Mouse (Mus musculus) myocyte (in vitro differentiated cells): ENCODE measurements around the gene Pacsin3. TPM values are rescaled to one million over a fixed set of nuclear protein-coding genes. Genes with fewer than 3 reads are reported as not detected.
A peak's percentile ranks its signal among the peaks of the same experiment; 100 is the strongest.
"Not testable (repeated sequence)": the region's sequence is repeated elsewhere in the genome, so short reads cannot be mapped to it uniquely, and the experiment has no call there.

Experiments used
- H3K27me3 ChIP-seq: one replicate; pipeline ENCODE4 v1.6.1; 2011; ENCODE audit not compliant: control insufficient read depth, insufficient read depth, insufficient read length
- H3K36me3 ChIP-seq: one replicate; pipeline ENCODE4 v1.6.1; 2011; ENCODE audit not compliant: control insufficient read depth, insufficient read depth
- H3K4me2 ChIP-seq: one replicate; pipeline ENCODE4 v1.6.1; 2011; ENCODE audit warnings: low read depth, control low read depth
- H3K4me3 ChIP-seq: one replicate; pipeline ENCODE4 v1.5.1; 2011; ENCODE audit warnings: mild to moderate bottlenecking, control low read depth, moderate library complexity
- H3K79me2 ChIP-seq: one replicate; pipeline ENCODE4 v1.6.1; 2011; ENCODE audit not compliant: control insufficient read depth, insufficient read depth
- H3ac ChIP-seq: one replicate; pipeline ENCODE4 v1.6.1; 2011; ENCODE audit not compliant: control insufficient read depth, insufficient read length
- CEBPB ChIP-seq: IDR thresholded peaks from 2 replicates; pipeline ENCODE4 v1.6.1; 2011; ENCODE audit warnings: mild to moderate bottlenecking, moderate library complexity; ENCODE audit not compliant: poor library complexity, insufficient read depth, severe bottlenecking
- E2F4 ChIP-seq: IDR thresholded peaks from one replicate; pipeline ENCODE4 v1.6.1; 2011; ENCODE audit warnings: mild to moderate bottlenecking, control low read depth, moderate library complexity; ENCODE audit not compliant: insufficient read depth
- MAX ChIP-seq: IDR thresholded peaks from one replicate; pipeline ENCODE4 v1.6.1; 2011; ENCODE audit warnings: low read depth, mild to moderate bottlenecking, control low read depth
- MYOD1 ChIP-seq, 3 experiments: IDR thresholded peaks; one replicate each; pipeline ENCODE4 v1.6.1; 2011; ENCODE audit warnings: control low read depth in 2 of 3, low read depth in 2 of 3, mild to moderate bottlenecking in 2 of 3, moderate library complexity in 1 of 3; ENCODE audit not compliant: insufficient read length in 2 of 3, control insufficient read depth in 1 of 3
- MYOG ChIP-seq, 3 experiments: IDR thresholded peaks; one replicate each; pipeline ENCODE4 v1.6.1; 2011; ENCODE audit warnings: control low read depth in 2 of 3, low read depth in 2 of 3, mild to moderate bottlenecking in 2 of 3; ENCODE audit not compliant: insufficient read length in 2 of 3, control insufficient read depth in 1 of 3, insufficient read depth in 1 of 3
- POLR2A ChIP-seq: IDR thresholded peaks from one replicate; pipeline ENCODE4 v1.6.1; 2011; ENCODE audit warnings: low read depth, mild to moderate bottlenecking, control low read depth, moderate library complexity; ENCODE audit not compliant: insufficient read length
- POLR2AphosphoS2 ChIP-seq: IDR thresholded peaks from one replicate; pipeline ENCODE4 v1.6.1; 2011; ENCODE audit warnings: low read depth, control low read depth; ENCODE audit not compliant: insufficient read length
- REST ChIP-seq: IDR thresholded peaks from one replicate; pipeline ENCODE4 v1.6.1; 2011; ENCODE audit warnings: mild to moderate bottlenecking, control low read depth, moderate library complexity; ENCODE audit not compliant: insufficient read depth, insufficient read length
- TCF12 ChIP-seq: IDR thresholded peaks from one replicate; pipeline ENCODE4 v1.6.1; 2011; ENCODE audit warnings: mild to moderate bottlenecking, control low read depth; ENCODE audit not compliant: poor library complexity, insufficient read depth, severe bottlenecking
- TCF3 ChIP-seq: IDR thresholded peaks from one replicate; pipeline ENCODE4 v1.6.1; 2011; ENCODE audit warnings: low read depth, control low read depth; ENCODE audit not compliant: insufficient read length
- USF1 ChIP-seq: IDR thresholded peaks from one replicate; pipeline ENCODE4 v1.6.1; 2011; ENCODE audit warnings: low read depth, mild to moderate bottlenecking, control low read depth, moderate library complexity
- polyA plus RNA-seq: library from polyadenylated mRNA; unstranded; fragments of >200 nt; fragmentation: generic; extraction: Trizol; gene quantifications from one replicate; pipeline ENCODE4 v1.2.1, GENCODE M21; 2012; ENCODE audit warnings: missing spikeins

The Pacsin3 gene
- polyA plus RNA-seq, 1 experiment = 141 TPM

DNA sequence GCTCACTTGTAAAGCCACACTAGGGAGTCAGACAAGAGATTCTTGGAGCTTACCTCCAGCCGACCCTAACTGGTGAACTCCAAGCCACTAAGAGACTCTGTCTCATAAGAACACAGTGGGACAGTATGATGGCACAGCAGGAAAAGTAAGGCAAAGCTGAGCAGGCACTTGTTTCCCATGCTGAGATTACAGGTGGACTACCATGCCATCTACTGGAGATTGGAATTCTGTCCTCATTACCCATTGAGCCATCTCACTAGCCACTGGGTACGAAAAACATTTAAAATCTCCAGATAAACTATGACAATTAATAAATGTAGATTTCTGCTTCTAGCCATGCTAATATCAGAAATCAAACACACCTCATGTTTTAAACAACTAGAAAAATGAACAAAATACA is 32.1 kb upstream of the Pacsin3 start:
- Histone ChIP-seq H3K36me3 (no peaks in the 10 kb centered on the region), H3K4me2 (no peak overlapping the region), H3K79me2 (no peaks in the 10 kb centered on the region), H3K4me3 (no peak overlapping the region), H3ac (no peak overlapping the region), H3K27me3 (no peaks in the 10 kb centered on the region)
- no peak for TF ChIP-seq TCF3

DNA sequence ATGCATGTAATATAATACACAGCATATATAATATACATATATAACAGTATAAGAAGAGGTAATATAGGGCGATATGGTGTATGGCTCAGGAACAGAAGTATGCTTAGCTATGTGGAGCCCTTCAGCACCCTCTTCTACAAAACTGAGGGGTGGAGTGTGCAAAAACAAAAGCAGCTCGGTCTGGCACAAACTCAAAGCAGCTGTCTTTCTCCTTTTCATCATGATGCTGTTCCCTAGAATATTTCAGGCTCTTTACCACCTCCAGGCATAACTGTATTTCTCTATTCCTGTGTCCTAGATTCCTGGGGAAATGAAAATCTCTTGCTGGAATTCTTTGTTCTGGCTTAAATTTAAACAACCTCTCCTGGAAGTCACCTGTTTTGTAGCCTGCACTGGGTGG is 26.0 kb upstream of the Pacsin3 start:
- Histone ChIP-seq H3K4me3 (no peak overlapping the region), H3ac (no peak overlapping the region), H3K36me3 (no peaks in the 10 kb centered on the region), H3K79me2 (no peaks in the 10 kb centered on the region), H3K27me3 (no peaks in the 10 kb centered on the region), H3K4me2 (no peak overlapping the region)
- TF ChIP-seq REST (no peak), MAX (no peak), POLR2A (no peak), USF1 (no peak), TCF12 (no peak)

DNA sequence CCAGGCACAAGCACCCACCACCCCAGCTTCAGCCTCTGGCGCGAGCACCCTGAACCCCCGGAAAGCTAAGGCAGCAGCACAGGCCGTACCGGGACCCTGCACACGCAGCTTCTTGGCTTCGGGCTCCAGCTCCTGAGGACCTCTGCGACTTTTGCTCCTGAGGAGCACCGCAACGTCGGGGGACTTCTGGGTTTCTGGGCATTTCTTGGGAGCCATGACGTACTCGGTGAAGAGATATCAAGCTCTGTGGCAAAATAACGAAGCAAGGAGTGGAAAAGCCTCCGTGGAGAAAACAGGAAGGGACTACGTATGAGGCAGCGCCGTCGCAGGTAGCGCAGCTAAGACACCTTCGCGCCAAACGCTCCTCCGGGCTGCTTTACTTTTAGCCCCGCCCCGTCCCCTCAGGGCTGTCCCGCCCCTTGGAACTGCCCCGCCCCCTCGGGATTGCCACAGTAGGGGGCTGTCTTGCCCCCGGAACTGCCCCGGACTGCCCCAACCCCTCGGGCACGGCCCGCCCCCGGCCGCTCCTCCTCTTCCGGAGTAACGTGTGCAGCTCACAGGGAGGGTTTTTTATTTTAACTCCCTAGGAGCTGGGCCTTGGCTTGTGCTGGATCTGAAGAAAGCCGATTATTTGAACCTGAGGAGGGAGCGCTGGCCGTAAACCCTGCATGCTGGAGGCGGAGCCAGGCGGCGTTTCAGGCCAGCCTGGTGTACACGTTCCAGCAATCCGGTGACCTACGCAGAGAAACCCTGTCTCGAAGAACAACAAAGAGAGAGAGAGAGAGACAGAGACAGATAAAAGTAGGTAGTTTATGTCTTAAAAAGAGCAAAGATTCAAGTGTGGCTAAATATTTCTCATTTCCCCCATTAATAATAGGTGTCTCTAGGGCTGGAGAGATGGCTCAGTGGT is 18.9 kb upstream of the Pacsin3 start, which contains the start of gene Ddb2:
Gene Ddb2 (minus strand): TSS at position 382 of the 910 bp plus-strand sequence.
- Histone ChIP-seq H3ac (no peak within 1 kb of the TSS), H3K79me2 (no peaks in the 10 kb centered on the region), H3K27me3 (no peaks in the 10 kb centered on the region), H3K36me3 (no peaks in the 10 kb centered on the region), H3K4me2 (peak within 1 kb of the TSS; percentile 94), H3K4me3 (peak within 1 kb of the TSS; percentile 67)
- TF ChIP-seq REST = no peak
- peak; percentile 69 for TF ChIP-seq POLR2AphosphoS2
- peak; percentile 73 for TF ChIP-seq POLR2A

DNA sequence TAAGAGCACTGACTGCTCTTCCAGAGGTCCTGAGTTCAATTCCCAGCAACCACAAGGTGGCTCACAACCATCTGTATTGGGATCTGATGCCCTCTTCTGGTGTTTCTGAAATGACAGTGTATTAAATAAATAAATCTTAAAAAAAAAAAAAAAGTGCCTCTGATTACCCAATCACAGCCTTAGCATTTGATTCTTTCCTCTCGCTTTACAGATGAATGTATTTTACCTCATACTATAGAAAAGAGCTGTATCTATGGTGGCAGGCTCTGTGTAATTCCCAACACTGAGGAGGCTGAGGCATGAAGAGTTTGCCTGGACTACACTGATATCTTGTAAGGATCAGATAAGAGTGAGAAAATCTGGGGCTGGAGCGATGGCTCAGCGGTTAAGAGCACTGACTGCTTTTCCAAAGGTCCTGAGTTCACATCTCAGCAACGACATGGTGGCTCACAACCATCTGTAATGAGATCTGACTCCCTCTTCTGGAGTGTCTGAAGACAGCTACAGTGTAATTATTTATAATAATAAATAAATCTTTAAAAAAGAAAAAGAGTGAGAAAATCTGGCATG is 18.2 kb upstream of the Pacsin3 start:
- peak overlapping the region; percentile 94 for H3K4me2 ChIP-seq
- not testable (repeated sequence) for H3K79me2 ChIP-seq, H3ac ChIP-seq, H3K27me3 ChIP-seq, H3K36me3 ChIP-seq
- peak; percentile 42; the same call in 1 of the 2 replicates for TF ChIP-seq CEBPB
- peak overlapping the region; percentile 67 for H3K4me3 ChIP-seq

DNA sequence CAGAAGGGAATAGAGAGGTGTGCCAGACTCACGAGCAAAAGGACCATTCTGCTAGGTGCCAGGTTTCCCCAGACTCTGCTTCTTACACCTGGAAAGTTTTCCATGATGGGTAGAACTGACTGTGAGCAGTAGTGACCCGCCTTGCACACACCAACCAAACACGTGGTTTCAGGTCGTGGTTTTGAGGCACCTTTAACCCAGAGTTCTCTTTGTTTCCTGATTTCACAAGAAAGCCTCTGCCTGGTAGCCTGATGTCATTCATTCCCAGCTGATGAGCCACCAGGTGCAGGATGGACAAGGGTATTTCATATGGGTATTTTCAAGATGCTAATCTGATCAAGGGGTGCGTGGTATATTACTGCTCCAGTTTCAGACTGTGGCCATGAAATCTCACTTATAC is 13.2 kb upstream of the Pacsin3 start:
- Histone ChIP-seq H3K27me3 (no peaks in the 10 kb centered on the region), H3K4me2 (no peak overlapping the region), H3K4me3 (no peak overlapping the region), H3K36me3 (no peaks in the 10 kb centered on the region), H3K79me2 (no peaks in the 10 kb centered on the region), H3ac (no peak overlapping the region)
- no peak for TF ChIP-seq POLR2A
- TF ChIP-seq TCF3 = no peak
- TF ChIP-seq REST = no peak
- no peak for TF ChIP-seq E2F4
- TF ChIP-seq CEBPB = no peak
- TF ChIP-seq MYOG (IDR thresholded peaks at IDR 0.05; ENCODE audit: control insufficient read depth in 1 of 3, insufficient read depth in 1 of 3, insufficient read length in 2 of 3, low read depth in 2 of 3) = no peak
- no peak for TF ChIP-seq MAX
- no peak for TF ChIP-seq MYOD1 (IDR thresholded peaks at IDR 0.05; ENCODE audit: control insufficient read depth in 1 of 3, insufficient read length in 2 of 3, low read depth in 2 of 3)
- no peak for TF ChIP-seq POLR2AphosphoS2
- no peak for TF ChIP-seq USF1

- TF ChIP-seq MYOG (IDR thresholded peaks at IDR 0.05; ENCODE audit: control insufficient read depth in 1 of 3, insufficient read depth in 1 of 3, insufficient read length in 2 of 3, low read depth in 2 of 3) (peak in 1 of 3 experiments; percentile 54), TCF12 (no peak)
- Histone ChIP-seq H3K36me3 (no peaks in the 10 kb centered on the region), H3K4me3 (no peak overlapping the region), H3K4me2 (peak overlapping the region; percentile 28), H3K27me3 (no peaks in the 10 kb centered on the region), H3K79me2 (no peaks in the 10 kb centered on the region), H3ac (no peak overlapping the region)
These were observed 12.3 kb upstream of the Pacsin3 start for GRCm38 (mm10) chr2:91243416-91243815.
